Mouse (Mus musculus): ENCODE measurements around the gene Rb1. TPM values are rescaled to one million over a fixed set of nuclear protein-coding genes. Genes with fewer than 3 reads are reported as not detected.

The Rb1 gene
- total RNA-seq, 2 experiments from 2014 or later = 27.4 to 33.2 TPM

- no peak for DNase-seq (ENCODE audit: low spot score in 2 of 2)
- intact Hi-C loops (cut with DNase I) = no loop called here
Observed at GRCm38 (mm10) chr14:73231286-73231982, 94.2 kb downstream of the Rb1 start.

GRCm38 (mm10) chr14:73226849-73227248 lies 98.8 kb downstream of the Rb1 start:
- intact Hi-C loops (cut with DNase I) = no loop called here
- no peak for DNase-seq (ENCODE audit: low spot score in 2 of 2)

- intact Hi-C loops (cut with DNase I) = no loop called here
- DNase-seq (ENCODE audit: low spot score in 2 of 2) = no peak
Observed at GRCm38 (mm10) chr14:73226346-73226745, 99.3 kb downstream of the Rb1 start.

- intact Hi-C loops (cut with DNase I) = no loop called here
- no peak for DNase-seq (ENCODE audit: low spot score in 2 of 2)
Observed at GRCm38 (mm10) chr14:73222316-73222970, 103.2 kb downstream of the Rb1 start.

- no peak for DNase-seq (ENCODE audit: low spot score in 2 of 2)
- intact Hi-C loops (cut with DNase I) = no loop called here
Observed at GRCm38 (mm10) chr14:73217062-73217461, 108.6 kb downstream of the Rb1 start.

- intact Hi-C loops (cut with DNase I) = no loop called here
- no peak for DNase-seq (ENCODE audit: low spot score in 2 of 2)
Observed at GRCm38 (mm10) chr14:73211477-73211876, 114.1 kb downstream of the Rb1 start.

- no peak for DNase-seq (ENCODE audit: low spot score in 2 of 2)
- intact Hi-C loops (cut with DNase I) = no loop called here
Observed at GRCm38 (mm10) chr14:73210196-73210595, 115.4 kb downstream of the Rb1 start.

- intact Hi-C loops (cut with DNase I) = no loop called here
- no peak for DNase-seq (ENCODE audit: low spot score in 2 of 2)
Observed at GRCm38 (mm10) chr14:73209262-73209661, 116.4 kb downstream of the Rb1 start.

GRCm38 (mm10) chr14:73204016-73204415 lies 121.6 kb downstream of the Rb1 start:
- no peak for DNase-seq (ENCODE audit: low spot score in 2 of 2)
- intact Hi-C loops (cut with DNase I) = no loop called here

- intact Hi-C loops (cut with DNase I) = no loop called here
- DNase-seq (ENCODE audit: low spot score in 2 of 2) = no peak
Observed at GRCm38 (mm10) chr14:73201447-73201846, 124.2 kb downstream of the Rb1 start.

GRCm38 (mm10) chr14:73199058-73199457 lies 126.6 kb downstream of the Rb1 start:
- intact Hi-C loops (cut with DNase I) = no loop called here
- peak in 1 of 2 experiments; percentile 38 for DNase-seq (ENCODE audit: low spot score in 2 of 2)

GRCm38 (mm10) chr14:73186875-73187274 lies 138.7 kb downstream of the Rb1 start:
- DNase-seq (ENCODE audit: low spot score in 2 of 2) = no peak
- intact Hi-C loops (cut with DNase I) = no loop called here

GRCm38 (mm10) chr14:73181144-73181543 lies 144.5 kb downstream of the Rb1 start:
- intact Hi-C loops (cut with DNase I) = no loop called here
- DNase-seq (ENCODE audit: low spot score in 2 of 2) = no peak

- intact Hi-C loops (cut with DNase I) = no loop called here
- DNase-seq (ENCODE audit: low spot score in 2 of 2) = no peak
Observed at GRCm38 (mm10) chr14:73180671-73181070, 145.0 kb downstream of the Rb1 start.

- intact Hi-C loops (cut with DNase I) = no loop called here
Observed at GRCm38 (mm10) chr14:73179221-73179681, 146.4 kb downstream of the Rb1 start.

GRCm38 (mm10) chr14:73177961-73178360 lies 147.7 kb downstream of the Rb1 start:
- no peak for DNase-seq (ENCODE audit: low spot score in 2 of 2)
- intact Hi-C loops (cut with DNase I) = no loop called here

More at GRCm38 (mm10) chr14:73179221-73179681, 146.4 kb downstream of the Rb1 start:
- DNase-seq (ENCODE audit: low spot score in 2 of 2) = no peak

GRCm38 (mm10) chr14:73176266-73176665 lies 149.4 kb downstream of the Rb1 start:
- intact Hi-C loops (cut with DNase I) = no loop called here
- DNase-seq (ENCODE audit: low spot score in 2 of 2) = no peak

GRCm38 (mm10) chr14:73175814-73176213 lies 149.8 kb downstream of the Rb1 start:
- intact Hi-C loops (cut with DNase I) = no loop called here
- DNase-seq (ENCODE audit: low spot score in 2 of 2) = no peak

- no peak for DNase-seq (ENCODE audit: low spot score in 2 of 2)
- intact Hi-C loops (cut with DNase I) = no loop called here
Observed at GRCm38 (mm10) chr14:73175031-73175430, 150.6 kb downstream of the Rb1 start.

- intact Hi-C loops (cut with DNase I) = no loop called here
- no peak for DNase-seq (ENCODE audit: low spot score in 2 of 2)
Observed at GRCm38 (mm10) chr14:73174091-73174995, 151.3 kb downstream of the Rb1 start.
